Mouse (Mus musculus) megakaryocyte, adult 5-6 weeks (primary cell): ENCODE results near the gene Olfr731. TPM values are rescaled to one million over a fixed set of nuclear protein-coding genes. Genes with fewer than 3 reads are reported as not detected.

ENCODE experiments used
- ATAC-seq: 2 replicates; pipeline ENCODE4 v1.8.0; 2016; ENCODE audit warnings: mild to moderate bottlenecking, inconsistent platforms; ENCODE audit not compliant: poor library complexity, severe bottlenecking
- total RNA-seq, 2 experiments: library from RNA; stranded (forward) in 1 of 2; stranded (reverse) in 1 of 2; fragments of 153-499, 151-499 nt in 1 of 2; fragments of 221-1000, 200-1000 nt in 1 of 2; gene quantifications; 2 replicates each; pipeline versions ENCODE4 v1.2.3 to v1.2.4; 2015 to 2017

The Olfr731 gene
- total RNA-seq (2015) (not detected in 2 replicates), total RNA-seq (2017) (not detected in 2 replicates)

DNA sequence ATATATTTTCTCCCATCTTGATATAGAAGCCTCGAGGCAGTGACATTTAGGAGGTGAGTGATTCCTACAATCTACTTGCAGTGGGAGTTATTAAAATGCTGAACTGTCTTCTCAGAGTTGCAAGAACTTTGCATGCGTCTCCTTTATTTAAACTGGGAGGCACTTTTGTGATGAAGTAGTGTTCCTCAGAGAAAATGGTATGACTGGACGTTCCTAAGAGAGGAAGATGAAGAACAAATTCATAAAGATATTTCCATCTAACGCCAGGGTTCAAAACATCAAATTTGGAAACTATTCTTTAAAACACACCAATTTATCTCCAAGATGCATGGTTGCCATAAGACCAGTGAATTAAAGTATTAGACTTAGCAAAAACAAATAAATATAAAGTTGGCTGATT lies at the start of gene Olfr731:
TSS of gene Olfr731 (minus strand) at position 101 of the 400 bp plus-strand sequence.
- ATAC-seq = no peak

DNA sequence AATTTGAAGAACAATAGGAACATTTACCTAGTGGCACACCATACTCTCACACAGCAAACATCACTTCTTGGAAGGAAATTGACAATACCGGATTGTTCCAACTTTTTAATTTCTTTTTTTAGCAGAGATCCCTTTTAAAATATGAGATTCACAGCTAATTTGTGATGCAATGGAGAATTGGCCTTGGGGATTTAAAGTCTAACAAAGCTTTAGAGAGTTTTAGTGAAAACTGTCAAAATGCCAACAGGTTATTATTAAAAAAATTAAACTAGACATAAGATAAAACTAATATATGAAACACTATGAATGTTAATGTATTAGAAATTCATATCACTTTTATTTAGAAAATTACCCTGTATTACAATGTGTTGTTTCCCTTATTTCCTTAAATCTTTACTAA lies 42.4 kb upstream of the Olfr731 start, which contains the start of gene Olfr732:
TSS of gene Olfr732 (minus strand) at position 101 of the 400 bp plus-strand sequence.
- ATAC-seq = no peak

DNA sequence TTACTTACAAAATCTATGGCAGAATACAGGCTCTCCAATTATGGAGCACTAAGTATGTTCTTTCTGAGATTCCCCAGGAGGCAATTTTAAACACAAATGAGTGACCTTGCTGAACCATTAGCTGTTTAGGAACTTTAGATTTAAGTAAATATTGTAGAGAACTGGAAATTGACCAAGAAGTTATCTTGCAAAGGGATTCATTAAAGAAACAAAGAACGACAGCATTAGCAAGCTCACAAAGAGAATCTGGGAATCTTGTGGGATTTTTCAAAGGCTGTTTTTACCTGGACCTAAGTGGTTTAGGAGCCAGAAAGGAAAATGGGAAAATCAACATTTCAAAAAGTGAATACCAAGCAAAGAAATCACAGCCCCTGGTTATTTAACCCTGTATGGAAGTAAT lies 53.6 kb downstream of the Olfr731 start, which contains the start of gene Olfr730:
TSS of gene Olfr730 (minus strand) at position 101 of the 400 bp plus-strand sequence.
- no peak for ATAC-seq

Other genes with a start within 250 kb of the Olfr731 start
- gene Olfr725, start 201.5 kb downstream of the Olfr731 start, total RNA-seq (2015) = not detected in 2 replicates
- not detected in 2 replicates for gene Olfr725, start 201.5 kb downstream of the Olfr731 start, total RNA-seq (2017)
- gene Olfr726, start 150.9 kb downstream of the Olfr731 start, total RNA-seq (2015) = not detected in 2 replicates
- not detected in 2 replicates for gene Olfr726, start 150.9 kb downstream of the Olfr731 start, total RNA-seq (2017)
- not detected in 2 replicates for gene Olfr727, start 118.7 kb downstream of the Olfr731 start, total RNA-seq (2015)
- not detected in 2 replicates for gene Olfr727, start 118.7 kb downstream of the Olfr731 start, total RNA-seq (2017)
- gene Olfr728, start 99.2 kb downstream of the Olfr731 start, total RNA-seq (2015) = not detected in 2 replicates
- not detected in 2 replicates for gene Olfr728, start 99.2 kb downstream of the Olfr731 start, total RNA-seq (2017)
- not detected in 2 replicates for gene Olfr729, start 89.0 kb downstream of the Olfr731 start, total RNA-seq (2015)
- not detected in 2 replicates for gene Olfr729, start 89.0 kb downstream of the Olfr731 start, total RNA-seq (2017)
- gene Olfr730, start 53.7 kb downstream of the Olfr731 start, total RNA-seq (2015) = not detected in 2 replicates
- gene Olfr730, start 53.7 kb downstream of the Olfr731 start, total RNA-seq (2017) = not detected in 2 replicates
- not detected in 2 replicates for gene Olfr732, start 42.3 kb upstream of the Olfr731 start, total RNA-seq (2015)
- not detected in 2 replicates for gene Olfr732, start 42.3 kb upstream of the Olfr731 start, total RNA-seq (2017)
- not detected in 2 replicates for gene Olfr733, start 59.7 kb upstream of the Olfr731 start, total RNA-seq (2015)
- gene Olfr733, start 59.7 kb upstream of the Olfr731 start, total RNA-seq (2017) = not detected in 2 replicates
- gene Olfr734, start 84.9 kb upstream of the Olfr731 start, total RNA-seq (2015) = not detected in 2 replicates
- gene Olfr734, start 84.9 kb upstream of the Olfr731 start, total RNA-seq (2017) = not detected in 2 replicates
- not detected in 2 replicates for gene Olfr735, start 107.0 kb upstream of the Olfr731 start, total RNA-seq (2015)
- not detected in 2 replicates for gene Olfr735, start 107.0 kb upstream of the Olfr731 start, total RNA-seq (2017)
- gene Tlr11, start 116.0 kb upstream of the Olfr731 start, total RNA-seq (2015) = 0.45 and 1.3 TPM in 2 replicates
- gene Tlr11, start 116.0 kb upstream of the Olfr731 start, total RNA-seq (2017) = 1.2 and 1.4 TPM in 2 replicates
- not detected in 2 replicates for gene Olfr736, start 139.3 kb upstream of the Olfr731 start, total RNA-seq (2015)
- gene Olfr736, start 139.3 kb upstream of the Olfr731 start, total RNA-seq (2017) = not detected in 2 replicates
- gene Olfr738, start 165.7 kb upstream of the Olfr731 start, total RNA-seq (2015) = not detected in 2 replicates
- not detected in 2 replicates for gene Olfr738, start 165.7 kb upstream of the Olfr731 start, total RNA-seq (2017)
- gene Olfr739, start 176.8 kb upstream of the Olfr731 start, total RNA-seq (2015) = not detected in 2 replicates
- not detected in 2 replicates for gene Olfr739, start 176.8 kb upstream of the Olfr731 start, total RNA-seq (2017)
- gene Olfr740, start 203.7 kb upstream of the Olfr731 start, total RNA-seq (2015) = not detected in 2 replicates
- gene Olfr740, start 203.7 kb upstream of the Olfr731 start, total RNA-seq (2017) = not detected in 2 replicates
- gene Olfr741, start 230.9 kb upstream of the Olfr731 start, total RNA-seq (2015) = not detected in 2 replicates
- gene Olfr741, start 230.9 kb upstream of the Olfr731 start, total RNA-seq (2017) = not detected in 2 replicates